Mouse (Mus musculus) megakaryocyte progenitor cell, adult 5-6 weeks (primary cell): ENCODE data around the gene Wfdc2. TPM values are rescaled to one million over a fixed set of nuclear protein-coding genes. Genes with fewer than 3 reads are reported as not detected.
"Not testable (repeated sequence)": the region's sequence is repeated elsewhere in the genome, so short reads cannot be mapped to it uniquely, and the experiment has no call there.

Source experiments
- ATAC-seq: replicated peaks from 2 replicates; pipeline ENCODE4 v1.8.0; 2016; ENCODE audit warnings: mild to moderate bottlenecking, moderate TSS enrichment, inconsistent platforms; ENCODE audit not compliant: poor library complexity
- total RNA-seq, 2 experiments: library from RNA; stranded (forward) in 1 of 2; stranded (reverse) in 1 of 2; fragments of 157-497, 149-512 nt in 1 of 2; fragments of 200-1000 nt in 1 of 2; gene quantifications; 2 replicates each; pipeline versions ENCODE4 v1.2.3 to v1.2.4; 2015 to 2017

The Wfdc2 gene
- total RNA-seq, 2 experiments from 2014 or later: 1.8 TPM; not detected in 1

- peak; percentile 98 for ATAC-seq
These were observed 17.6 kb upstream of the Wfdc2 start for GRCm38 (mm10) chr2:164544454-164545097.

- ATAC-seq: no peak
These were observed 12.9 kb upstream of the Wfdc2 start for GRCm38 (mm10) chr2:164549338-164549737.

- ATAC-seq: no peak
These were observed 12.0 kb upstream of the Wfdc2 start for GRCm38 (mm10) chr2:164549963-164550894.

GRCm38 (mm10) chr2:164550895-164551269 is 11.3 kb upstream of the Wfdc2 start:
- no peak for ATAC-seq

- ATAC-seq: no peak
These were observed 10.7 kb upstream of the Wfdc2 start for GRCm38 (mm10) chr2:164551502-164551901.

GRCm38 (mm10) chr2:164558426-164558825 is 3.8 kb upstream of the Wfdc2 start:
- ATAC-seq: peak; percentile 27; the same call in 1 of the 2 replicates

- ATAC-seq: peak; percentile 42
These were observed 3.1 kb upstream of the Wfdc2 start for GRCm38 (mm10) chr2:164558991-164559645.

GRCm38 (mm10) chr2:164560106-164560505 is 2.1 kb upstream of the Wfdc2 start:
- ATAC-seq: no peak

- peak; percentile 60 for ATAC-seq
These were observed 1.3 kb downstream of the Wfdc2 start for GRCm38 (mm10) chr2:164563339-164564038.

- ATAC-seq: no peak
These were observed 2.1 kb downstream of the Wfdc2 start for GRCm38 (mm10) chr2:164564346-164564745.

GRCm38 (mm10) chr2:164566997-164567396 is 4.8 kb downstream of the Wfdc2 start:
- ATAC-seq: no peak

GRCm38 (mm10) chr2:164567460-164567859 is 5.2 kb downstream of the Wfdc2 start:
- 0 out of 2 replicates have a peak, but pooled peaks have one; percentile 21 for ATAC-seq

- ATAC-seq: not testable (repeated sequence)
These were observed 11.1 kb downstream of the Wfdc2 start, which contains the start of gene Spint3 for GRCm38 (mm10) chr2:164573359-164573758. Gene Spint3 (minus strand): TSS chr2:164573459.

- not testable (repeated sequence) for ATAC-seq
These were observed 23.0 kb downstream of the Wfdc2 start, which contains the start of gene Wfdc6a for GRCm38 (mm10) chr2:164585025-164585725. Gene Wfdc6a (minus strand): TSS chr2:164585447.

GRCm38 (mm10) chr2:164592014-164592413 is 29.8 kb downstream of the Wfdc2 start:
- ATAC-seq: peak; percentile 69

GRCm38 (mm10) chr2:164593494-164593893 is 31.3 kb downstream of the Wfdc2 start, which contains the start of gene Eppin:
Gene Eppin (minus strand): TSS chr2:164593594.
- no peak for ATAC-seq

GRCm38 (mm10) chr2:164600179-164600578 is 38.0 kb downstream of the Wfdc2 start:
- 0 out of 2 replicates have a peak, but pooled peaks have one; percentile 17 for ATAC-seq

- ATAC-seq: no peak
These were observed 41.3 kb downstream of the Wfdc2 start for GRCm38 (mm10) chr2:164603482-164603881.

GRCm38 (mm10) chr2:164604411-164604810 is 42.2 kb downstream of the Wfdc2 start:
- no peak for ATAC-seq

- no peak for ATAC-seq
These were observed 46.6 kb downstream of the Wfdc2 start for GRCm38 (mm10) chr2:164608781-164609180.
